In the genomic region with DNA sequence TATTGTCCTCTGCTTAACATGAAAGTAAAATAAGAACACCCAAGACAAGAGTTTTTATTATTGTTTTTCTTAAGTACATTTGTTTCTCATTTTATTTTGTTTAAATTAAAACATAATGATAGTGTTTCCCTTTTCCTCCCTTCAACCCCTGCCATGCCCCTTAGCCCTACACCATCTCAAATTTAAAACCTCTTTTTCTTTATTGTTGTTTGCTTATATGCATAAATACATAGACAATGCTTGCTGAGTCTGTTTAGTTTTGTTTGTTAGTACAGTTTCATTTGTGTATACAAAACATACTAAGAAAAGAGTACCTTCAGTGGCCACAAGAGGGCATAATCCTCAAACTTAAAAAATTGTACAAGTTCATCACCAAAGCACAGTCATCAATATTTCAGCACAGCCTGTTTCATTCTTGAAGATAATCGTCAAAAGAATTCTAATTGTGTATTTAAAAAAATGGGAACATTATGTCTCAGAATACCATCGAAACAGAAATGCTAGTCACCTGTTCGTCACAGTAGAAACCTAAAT, we compare ENCODE assay signal across 9 mouse cellular contexts.
DNase-seq lines count a peak whose midpoint lies in the region; ATAC-seq and TF ChIP-seq lines count a peak whose summit lies in the region.
"Had no signal": no experiment of that assay in that cellular context is flagged by ENCODE, and none has a peak within 500 bp of the region (broad histone marks: within the 10 kb centered on the region; RNA-seq: fewer than 3 reads in every experiment).

No protein-coding gene starts in this region.

- H3K4me2 ChIP-seq in lung, embryonic 14.5 days = no peak overlapping the region
- H3K4me2 ChIP-seq: limb, embryonic 15.5 days had no signal

- H3K4me1 ChIP-seq in lung, embryonic 14.5 days (ENCODE audit: insufficient read depth) = no peaks in the 10 kb centered on the region
- H3K4me1 ChIP-seq: limb, embryonic 15.5 days had no signal

- no peak overlapping the region for H3K9ac ChIP-seq in lung, embryonic 14.5 days
- H3K9ac ChIP-seq: limb, embryonic 15.5 days had no signal

- H3K27ac ChIP-seq in lung, embryonic 14.5 days (ENCODE audit: low read depth) = no peak overlapping the region
- H3K27ac ChIP-seq: limb, embryonic 15.5 days had no signal

- ATAC-seq in lung, embryonic 14.5 days (ENCODE audit: insufficient read depth) = no peak
- ATAC-seq in monocyte, adult 5-6 weeks (replicated peaks; ENCODE audit: insufficient number of reproducible peaks, low FRiP score, low TSS enrichment, poor library complexity, severe bottlenecking) = no peak

- no peaks in the 10 kb centered on the region for H3K36me3 ChIP-seq in lung, embryonic 14.5 days (ENCODE audit: insufficient read depth)
- H3K36me3 ChIP-seq: limb, embryonic 15.5 days had no signal

- TF ChIP-seq CTCF in lung, embryonic 14.5 days (IDR thresholded peaks at IDR 0.05; ENCODE audit: low read depth) = peak; percentile 66

- peak; percentile 24 for DNase-seq in cerebellum, adult 11 months
- no peak for DNase-seq in cerebellum, adult 11-12 months
- peak; percentile 80 for DNase-seq in lung, embryonic 14.5 days
- no peak for DNase-seq in lung, postnatal 4 days
- DNase-seq in embryo, embryonic 10 days (ENCODE audit: low spot score) = peak; percentile 24
- peak; percentile 0 for DNase-seq in naive thymus-derived CD4-positive, alpha-beta T cell, adult 2 months (ENCODE audit: low read depth)
- no peak for DNase-seq in thymus, postnatal 10 days (ENCODE audit: low spot score in 2 of 2)

- 46% methylated on average over 3 of the region's 3 CpGs for whole genome bisulfite sequencing in lung, embryonic 14.5 days

- no peaks in the 10 kb centered on the region for H3K9me3 ChIP-seq in lung, embryonic 14.5 days (ENCODE audit: low read depth, low read length)
- H3K9me3 ChIP-seq: limb, embryonic 15.5 days had no signal

- no peak overlapping the region for H3K4me3 ChIP-seq in lung, embryonic 14.5 days (ENCODE audit: low read depth, low read length)
- H3K4me3 ChIP-seq: limb, embryonic 15.5 days had no signal

- H3K27me3 ChIP-seq in lung, embryonic 14.5 days (ENCODE audit: insufficient read depth, low read length) = no peaks in the 10 kb centered on the region
- H3K27me3 ChIP-seq: limb, embryonic 15.5 days had no signal

Comparison
In these comparisons a context has a peak if more than half of its experiments do, and no peak if none do; other contexts are left out.
1. DNase-seq: peak in cerebellum, adult 11 months (single experiment), lung, embryonic 14.5 days (single experiment), embryo, embryonic 10 days (single experiment) and naive thymus-derived CD4-positive, alpha-beta T cell, adult 2 months (single experiment); none in cerebellum, adult 11-12 months (single experiment), lung, postnatal 4 days (0 of 2) and thymus, postnatal 10 days (0 of 2).